Mouse (Mus musculus): ENCODE measurements around the gene Arhgef39.

DNA sequence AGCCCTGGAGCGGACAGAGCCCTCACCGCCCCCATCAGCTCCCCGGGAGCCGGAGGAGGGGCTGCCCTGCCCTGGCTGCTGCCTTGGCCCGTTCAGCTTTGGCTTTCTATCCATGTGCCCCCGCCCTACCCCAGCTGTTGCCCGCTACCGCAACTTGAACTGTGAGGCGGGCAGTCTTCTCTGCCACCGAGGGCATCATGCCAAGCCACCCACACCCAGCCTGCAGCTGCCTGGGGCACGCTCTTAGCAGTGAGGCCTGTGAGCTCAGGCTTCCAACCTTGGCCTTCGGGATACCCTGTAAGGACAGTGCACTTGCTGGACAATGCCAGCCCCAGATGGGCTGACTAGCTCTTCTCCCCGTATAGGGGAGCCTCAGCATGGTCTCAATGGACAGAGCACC lies 52.2 kb downstream of the Arhgef39 start:
- no peak for TF ChIP-seq POLR2A (IDR thresholded peaks at IDR 0.05; ENCODE audit: borderline replicate concordance, low read depth, low read length)
- TF ChIP-seq CTCF (IDR thresholded peaks at IDR 0.05; ENCODE audit: low read depth, low read length) = no peak

Measured in bone marrow macrophage, adult 2 months (primary cell).